Mouse (Mus musculus) lung, adult 2 months (tissue): ENCODE measurements around the gene Wfikkn1.

ENCODE experiments used
- CTCF ChIP-seq: fragments of 200-500 bp; IDR thresholded peaks from 2 replicates; pipeline ENCODE4 v1.5.1; 2011; ENCODE audit warnings: mild to moderate bottlenecking, low read length, control low read depth; ENCODE audit not compliant: insufficient read depth
- POLR2A ChIP-seq: fragments of 200-500 bp; IDR thresholded peaks from 2 replicates; pipeline ENCODE4 v1.6.1; 2011; ENCODE audit warnings: low read depth, mild to moderate bottlenecking, control low read depth, low read length, borderline replicate concordance; ENCODE audit errors: extremely low read depth

DNA sequence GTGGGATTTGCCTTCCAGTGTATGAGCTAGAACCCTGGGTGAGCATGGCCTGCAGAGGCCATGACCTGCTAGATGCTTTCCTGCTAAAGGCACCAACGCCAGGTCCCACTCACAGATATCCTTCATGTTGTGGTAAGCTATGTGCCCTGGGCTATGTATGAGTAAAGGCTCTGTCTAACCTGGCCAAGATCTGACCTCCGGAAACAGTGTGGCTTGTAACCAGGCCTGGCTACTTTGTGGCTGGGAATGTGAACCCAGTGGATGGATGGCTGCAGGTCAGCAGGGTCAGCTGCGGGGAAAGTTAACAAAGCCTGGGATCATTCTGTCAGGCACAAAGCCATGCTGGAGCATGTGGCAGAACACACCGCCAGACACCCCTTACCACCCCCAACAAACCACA, 1.0 kb upstream of the Wfikkn1 start:
- TF ChIP-seq CTCF, result no peak
- TF ChIP-seq POLR2A, result no peak
